Mouse (Mus musculus) MEL (cell line): ENCODE measurements around the gene Sptbn1.

Source experiments
- CTCF ChIP-seq, 3 experiments: IDR thresholded peaks in 2 of 3; conservative IDR thresholded peaks in 1 of 3; 2 replicates each; pipeline ENCODE4 v1.5.1; 2011 to 2012; ENCODE audit warnings: low read length in 3 of 3, low read depth in 2 of 3, mild to moderate bottlenecking in 2 of 3, improper control_type of control experiment in 1 of 3, inconsistent platforms in 1 of 3, mixed read lengths in 1 of 3, moderate library complexity in 1 of 3; ENCODE audit not compliant: control insufficient read depth in 1 of 3, insufficient read depth in 1 of 3, poor library complexity in 1 of 3, severe bottlenecking in 1 of 3
- ELF1 ChIP-seq: IDR thresholded peaks from 2 replicates; pipeline ENCODE4 v1.6.1; 2014; ENCODE audit warnings: low read depth, mild to moderate bottlenecking, inconsistent platforms, low read length, improper control_type of control experiment, moderate library complexity
- EP300 ChIP-seq, 2 experiments: IDR thresholded peaks; 2 replicates each; pipeline ENCODE4 v1.6.1; 2011; ENCODE audit warnings: improper control_type of control experiment in 2 of 2, low read length in 2 of 2, low read depth in 1 of 2, mild to moderate bottlenecking in 1 of 2
- GATA1 ChIP-seq: IDR thresholded peaks from 2 replicates; pipeline ENCODE4 v1.6.1; 2011; ENCODE audit warnings: low read depth, low read length, improper control_type of control experiment
- HCFC1 ChIP-seq: IDR thresholded peaks from 2 replicates; pipeline ENCODE4 v1.6.1; 2012; ENCODE audit warnings: low read depth, mild to moderate bottlenecking, inconsistent platforms, low read length, improper control_type of control experiment, moderate library complexity
- KAT2A ChIP-seq: conservative IDR thresholded peaks from 2 replicates; pipeline ENCODE4 v1.6.1; 2012; ENCODE audit warnings: low read depth, low read length, improper control_type of control experiment, inconsistent platforms
- MAFK ChIP-seq: IDR thresholded peaks from 2 replicates; pipeline ENCODE4 v1.6.1; 2011; ENCODE audit warnings: low read depth, mild to moderate bottlenecking, low read length, improper control_type of control experiment, borderline replicate concordance
- MEF2A ChIP-seq: IDR thresholded peaks from 2 replicates; pipeline ENCODE4 v1.6.1; 2014; ENCODE audit warnings: low read depth, mild to moderate bottlenecking, inconsistent platforms, low read length, improper control_type of control experiment; ENCODE audit not compliant: poor library complexity, insufficient replicate concordance, severe bottlenecking; ENCODE audit errors: extremely low read depth
- NELFE ChIP-seq: IDR thresholded peaks from 2 replicates; pipeline ENCODE4 v1.6.1; 2011; ENCODE audit warnings: low read depth, low read length, improper control_type of control experiment
- POLR2A ChIP-seq, 2 experiments: IDR thresholded peaks; 2 replicates each; pipeline ENCODE4 v1.6.1; 2011 to 2012; ENCODE audit warnings: low read length in 2 of 2, mild to moderate bottlenecking in 2 of 2, control low read depth in 1 of 2, improper control_type of control experiment in 1 of 2, low read depth in 1 of 2, moderate library complexity in 1 of 2; ENCODE audit not compliant: control insufficient read depth in 1 of 2, insufficient read depth in 1 of 2, poor library complexity in 1 of 2
- SMC3 ChIP-seq: IDR thresholded peaks from 2 replicates; pipeline ENCODE4 v1.6.1; 2011; ENCODE audit warnings: low read depth, low read length, improper control_type of control experiment
- TAL1 ChIP-seq: IDR thresholded peaks from 2 replicates; pipeline ENCODE4 v1.6.1; 2012; ENCODE audit warnings: mild to moderate bottlenecking, inconsistent platforms, low read length, moderate library complexity, mixed read lengths
- TCF12 ChIP-seq: IDR thresholded peaks from 2 replicates; pipeline ENCODE4 v1.6.1; 2014; ENCODE audit warnings: low read depth, mild to moderate bottlenecking, inconsistent platforms, low read length, improper control_type of control experiment, moderate library complexity
- ZMIZ1 ChIP-seq: IDR thresholded peaks from 2 replicates; pipeline ENCODE4 v1.6.1; 2012; ENCODE audit warnings: low read depth, mild to moderate bottlenecking, inconsistent platforms, low read length, improper control_type of control experiment, moderate library complexity

DNA sequence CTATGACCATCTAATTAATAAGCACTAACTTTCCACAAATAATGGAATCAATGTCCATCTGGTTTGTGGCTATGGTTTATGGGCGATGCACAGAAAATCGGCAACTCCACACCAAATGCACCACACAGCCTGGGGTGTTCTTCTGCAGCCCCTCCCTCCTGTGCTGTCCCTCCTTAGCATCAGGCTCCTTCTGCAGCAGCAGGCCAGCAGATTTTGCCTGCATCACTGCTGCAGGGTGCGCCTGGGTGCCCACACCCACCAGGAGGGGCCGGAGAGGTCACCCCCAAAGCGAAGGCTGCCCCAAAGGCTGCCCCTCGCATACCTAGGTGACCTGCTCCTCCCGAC is 1.3 kb downstream of the Sptbn1 start:
- TF ChIP-seq ZMIZ1 (no peak), POLR2A (IDR thresholded peaks at IDR 0.05; ENCODE audit: control insufficient read depth in 1 of 2, insufficient read depth in 1 of 2, low read depth in 1 of 2, low read length in 2 of 2, poor library complexity in 1 of 2) (no peak), CTCF (IDR thresholded peaks at IDR 0.05 in 2 of 3, conservative IDR thresholded peaks at IDR 0.05 in 1 of 3; ENCODE audit: control insufficient read depth in 1 of 3, insufficient read depth in 1 of 3, low read depth in 2 of 3, low read length in 3 of 3, poor library complexity in 1 of 3, severe bottlenecking in 1 of 3) (no peak), HCFC1 (no peak), NELFE (no peak), MEF2A (no peak), TCF12 (no peak), SMC3 (no peak), KAT2A (no peak), TAL1 (no peak), GATA1 (no peak), MAFK (no peak), EP300 (IDR thresholded peaks at IDR 0.05; ENCODE audit: low read depth in 1 of 2, low read length in 2 of 2) (no peak), ELF1 (no peak)
